ENCODE assay signal across 8 mouse cellular contexts in genomic region chr2:33179171-33179929, GRCm38 (mm10). TPM values are rescaled to one million over a fixed set of nuclear protein-coding genes. Genes with fewer than 3 reads are reported as not detected.
DNase-seq lines count a peak whose midpoint lies in the region; ATAC-seq and TF ChIP-seq lines count a peak whose summit lies in the region.

No protein-coding gene starts in this region.

- peak overlapping the region; percentile 80 for H3K27ac ChIP-seq in heart, embryonic 13.5 days (replicated peaks)
- H3K27ac ChIP-seq in forebrain, embryonic 14.5 days (ENCODE audit: low read depth, low read length): peak overlapping the region; percentile 63; the same call in 1 of the 2 replicates
- H3K27ac ChIP-seq in limb, embryonic 14.5 days (replicated peaks; ENCODE audit: low read depth, low read length): peak overlapping the region; percentile 92

- intact Hi-C loops in heart, postnatal 14 days (cut with DNase I): no loop called here

- H3K9me3 ChIP-seq in heart, embryonic 13.5 days: no peaks in the 10 kb centered on the region
- no peaks in the 10 kb centered on the region for H3K9me3 ChIP-seq in forebrain, embryonic 14.5 days (replicated peaks; ENCODE audit: control insufficient read depth, low read length)
- H3K9me3 ChIP-seq in limb, embryonic 14.5 days (ENCODE audit: control insufficient read depth, low read length): no peaks in the 10 kb centered on the region

- H3K27me3 ChIP-seq in heart, embryonic 13.5 days (replicated peaks): no peaks in the 10 kb centered on the region
- no peaks in the 10 kb centered on the region for H3K27me3 ChIP-seq in forebrain, embryonic 14.5 days (replicated peaks; ENCODE audit: control insufficient read depth, insufficient read depth, low read length)
- no peaks in the 10 kb centered on the region for H3K27me3 ChIP-seq in limb, embryonic 14.5 days (ENCODE audit: control insufficient read depth, insufficient read depth, low read length)

- H3K36me3 ChIP-seq in heart, embryonic 13.5 days: no peaks in the 10 kb centered on the region
- no peaks in the 10 kb centered on the region for H3K36me3 ChIP-seq in forebrain, embryonic 14.5 days (ENCODE audit: control insufficient read depth, insufficient read depth, low read length)
- no peaks in the 10 kb centered on the region for H3K36me3 ChIP-seq in limb, embryonic 14.5 days (ENCODE audit: control insufficient read depth, insufficient read depth, low read length)

- no peak overlapping the region for H3K4me2 ChIP-seq in heart, embryonic 13.5 days
- H3K4me2 ChIP-seq in forebrain, embryonic 14.5 days (ENCODE audit: low read length): no peak overlapping the region
- H3K4me2 ChIP-seq in limb, embryonic 14.5 days (replicated peaks; ENCODE audit: low read depth, low read length, severe bottlenecking): 0 out of 2 replicates have a peak overlapping the region, but pooled peaks have one; percentile 7

- WGBS in heart, embryonic 13.5 days: 75% methylated on average over 14 of the region's 14 CpGs
- 17% methylated on average over 14 of the region's 14 CpGs for WGBS in forebrain, embryonic 14.5 days
- WGBS in limb, embryonic 14.5 days: 32% methylated on average over 13 of the region's 14 CpGs

- ATAC-seq in heart, embryonic 13.5 days (ENCODE audit: extremely low read depth, insufficient number of reproducible peaks, low FRiP score, low TSS enrichment): no peak
- peak; percentile 12 for ATAC-seq in CD4-positive, CD25-positive, alpha-beta regulatory T cell, adult 4 months
- peak; percentile 41 for ATAC-seq in forebrain, embryonic 14.5 days
- peak; percentile 12; the same call in 1 of the 2 replicates for ATAC-seq in limb, embryonic 14.5 days (ENCODE audit: low FRiP score, low read depth)
- no peak for ATAC-seq in activated CD4-positive, CD25-positive, alpha-beta regulatory T cell, adult 4 months
- ATAC-seq in monocyte, adult 5-6 weeks (replicated peaks; ENCODE audit: insufficient number of reproducible peaks, low FRiP score, low TSS enrichment, poor library complexity, severe bottlenecking): no peak

- H3K9ac ChIP-seq in heart, embryonic 13.5 days: peak overlapping the region; percentile 63; the same call in 1 of the 2 replicates
- no peak overlapping the region for H3K9ac ChIP-seq in forebrain, embryonic 14.5 days (ENCODE audit: low read length)
- no peak overlapping the region for H3K9ac ChIP-seq in limb, embryonic 14.5 days (ENCODE audit: low read depth, low read length, severe bottlenecking)

- H3K4me3 ChIP-seq in heart, embryonic 13.5 days: no peak overlapping the region
- H3K4me3 ChIP-seq in forebrain, embryonic 14.5 days (ENCODE audit: low read depth, low read length): no peak overlapping the region
- no peak overlapping the region for H3K4me3 ChIP-seq in limb, embryonic 14.5 days (replicated peaks; ENCODE audit: low read length)

- H3K4me1 ChIP-seq in heart, embryonic 13.5 days: peaks cover 44% of the 10 kb centered on the region
- H3K4me1 ChIP-seq in forebrain, embryonic 14.5 days (ENCODE audit: control insufficient read depth, insufficient read depth, low read length): peaks cover 24% of the 10 kb centered on the region
- peaks cover 34% of the 10 kb centered on the region for H3K4me1 ChIP-seq in limb, embryonic 14.5 days (ENCODE audit: control insufficient read depth, insufficient read depth, low read length)

- DNase-seq in heart, postnatal 14 days: no peak
- peak; percentile 35 for DNase-seq in forebrain, embryonic 14.5 days (ENCODE audit: low spot score)
- no peak for DNase-seq in limb, embryonic 14.5 days (ENCODE audit: low spot score)
- DNase-seq in adrenal gland, adult 2 months: no peak

- TF ChIP-seq POLR2A in limb, embryonic 14.5 days (IDR thresholded peaks at IDR 0.05; ENCODE audit: borderline replicate concordance, extremely low read depth, insufficient read depth, insufficient read length): no peak

RNA-seq across cellular contexts. Expression of gene Angptl2, which starts 36.5 kb away (rescaled TPM):
- polyA plus RNA-seq in heart, embryonic 13.5 days (2015; fragmentation: Nextera tagmentation; extraction: Ambion mirVana): 55.4 and 59.0 TPM in 2 replicates
- 10 to 100 TPM; 83.2 to 85.0 TPM for total RNA-seq in heart, postnatal 14 days (2021)
- 10 to 100 TPM in 1 of 2 experiments, 1 to 10 TPM in 1; 7.6 to 16.5 TPM for polyA plus RNA-seq in CD4-positive, CD25-positive, alpha-beta regulatory T cell, adult 4 months (2017; shearing (Covaris generic))
- 8.0 and 12.0 TPM in 2 replicates for polyA plus RNA-seq in forebrain, embryonic 14.5 days (2014; fragmentation: Nextera tagmentation; extraction: Ambion mirVana)
- 104 and 123 TPM in 2 replicates for polyA plus RNA-seq in limb, embryonic 14.5 days (2012; rRNA removed)
- 67.2 and 70.3 TPM in 2 replicates for polyA plus RNA-seq in limb, embryonic 14.5 days (2014; fragmentation: Nextera tagmentation; extraction: Ambion mirVana)
- polyA plus RNA-seq in activated CD4-positive, CD25-positive, alpha-beta regulatory T cell, adult 4 months (2017; shearing (Covaris generic)): 10 to 100 TPM in 1 of 2 experiments, 1 to 10 TPM in 1; 7.8 to 11.3 TPM
- total RNA-seq in monocyte, adult 5-6 weeks (2017): 1.9 to 5.8 TPM (median 2.8 TPM) in 3 replicates
- total RNA-seq in adrenal gland, adult 2 months (2021): 10 to 100 TPM; 24.0 to 48.3 TPM
- 32.5 and 35.7 TPM in 2 replicates for polyA plus RNA-seq in adrenal gland, adult 2 months (2012; rRNA removed)

RNA-seq across cellular contexts. Expression of gene Garnl3, which starts 47.9 kb away (rescaled TPM):
- polyA plus RNA-seq in heart, embryonic 13.5 days (2015; fragmentation: Nextera tagmentation; extraction: Ambion mirVana): 10.4 and 11.0 TPM in 2 replicates
- 1 to 10 TPM; 4.1 to 4.2 TPM for total RNA-seq in heart, postnatal 14 days (2021)
- polyA plus RNA-seq in CD4-positive, CD25-positive, alpha-beta regulatory T cell, adult 4 months (2017; shearing (Covaris generic)): under 1 TPM in 1 of 2 experiments, not detected in 1; 0.30 TPM
- polyA plus RNA-seq in forebrain, embryonic 14.5 days (2014; fragmentation: Nextera tagmentation; extraction: Ambion mirVana): 21.3 and 33.6 TPM in 2 replicates
- polyA plus RNA-seq in limb, embryonic 14.5 days (2012; rRNA removed): 10.1 and 12.0 TPM in 2 replicates
- polyA plus RNA-seq in limb, embryonic 14.5 days (2014; fragmentation: Nextera tagmentation; extraction: Ambion mirVana): 9.6 and 10.0 TPM in 2 replicates
- polyA plus RNA-seq in activated CD4-positive, CD25-positive, alpha-beta regulatory T cell, adult 4 months (2017; shearing (Covaris generic)): under 1 TPM in 1 of 2 experiments, not detected in 1; 0.22 TPM
- 1.6 to 2.6 TPM in 2 of 3 replicates, not detected in the other for total RNA-seq in monocyte, adult 5-6 weeks (2017)
- 10 to 100 TPM; 13.3 to 15.0 TPM for total RNA-seq in adrenal gland, adult 2 months (2021)
- 13.4 and 21.4 TPM in 2 replicates for polyA plus RNA-seq in adrenal gland, adult 2 months (2012; rRNA removed)

Comparison
In these comparisons a context has a peak if more than half of its experiments do, and no peak if none do; other contexts are left out.
1. ATAC-seq: peak in CD4-positive, CD25-positive, alpha-beta regulatory T cell, adult 4 months (single experiment), forebrain, embryonic 14.5 days (single experiment) and limb, embryonic 14.5 days (single experiment); none in heart, embryonic 13.5 days (single experiment), activated CD4-positive, CD25-positive, alpha-beta regulatory T cell, adult 4 months (single experiment) and monocyte, adult 5-6 weeks (single experiment).
2. Peak in every context shown above with its lines, with median percentiles within 50 percentile points of each other: H3K27ac ChIP-seq.